Mouse (Mus musculus): Measurements from ENCODE around the gene Dip2a.

- no peak for TF ChIP-seq CTCF (conservative IDR thresholded peaks at IDR 0.05; ENCODE audit: insufficient read depth, insufficient read length, low read depth, low read length)
- TF ChIP-seq POLR2A (IDR thresholded peaks at IDR 0.05; ENCODE audit: low read depth, low read length), result no peak
Measured at GRCm38 (mm10) chr10:76371736-76372135, 26.6 kb upstream of the Dip2a start.

Measured in kidney, adult 2 months (tissue).